Mouse (Mus musculus): ENCODE data around the gene Prtn3. TPM values are rescaled to one million over a fixed set of nuclear protein-coding genes. Genes with fewer than 3 reads are reported as not detected.

Prtn3 gene
- polyA plus RNA-seq, 1 experiment = 1.8 TPM

GRCm38 (mm10) chr10:79920056-79920890, 46.0 kb downstream of the Prtn3 start:
- 44% methylated on average over 26 of the region's 26 CpGs for WGBS
- DNase-seq (ENCODE audit: low read depth, low spot score) = no peak

DNA sequence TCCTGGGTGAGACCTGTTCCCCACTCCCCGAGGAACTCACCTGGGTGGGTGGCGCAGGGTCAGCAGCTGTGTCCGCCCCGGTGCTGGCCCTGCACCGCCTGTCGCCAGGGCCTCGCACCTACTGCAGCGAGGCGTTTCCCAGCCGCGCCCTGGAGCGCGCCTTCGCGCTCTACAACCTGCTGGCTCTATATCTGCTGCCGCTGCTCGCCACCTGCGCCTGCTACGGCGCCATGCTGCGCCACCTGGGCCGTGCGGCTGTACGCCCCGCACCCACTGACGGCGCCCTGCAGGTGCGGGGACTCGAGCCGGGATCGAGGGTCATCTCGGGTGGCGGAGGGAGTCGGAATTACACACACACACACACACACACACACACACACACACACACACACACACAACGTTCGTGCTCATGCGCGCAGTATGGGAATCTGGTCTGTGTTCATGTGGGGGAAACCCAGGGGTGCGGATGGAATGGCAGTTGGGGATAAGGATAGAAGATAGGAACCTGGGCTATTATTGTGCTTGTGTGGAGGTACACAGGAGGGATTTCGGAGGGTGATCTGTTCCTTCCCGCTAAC, 46.8 kb downstream of the Prtn3 start, which contains the start of gene R3hdm4:
R3hdm4 (minus strand) TSS at position 251 of the 578 bp plus-strand sequence.
- WGBS = 10% methylated on average over 41 of the region's 41 CpGs
- DNase-seq (ENCODE audit: low read depth, low spot score) = no peak

DNA sequence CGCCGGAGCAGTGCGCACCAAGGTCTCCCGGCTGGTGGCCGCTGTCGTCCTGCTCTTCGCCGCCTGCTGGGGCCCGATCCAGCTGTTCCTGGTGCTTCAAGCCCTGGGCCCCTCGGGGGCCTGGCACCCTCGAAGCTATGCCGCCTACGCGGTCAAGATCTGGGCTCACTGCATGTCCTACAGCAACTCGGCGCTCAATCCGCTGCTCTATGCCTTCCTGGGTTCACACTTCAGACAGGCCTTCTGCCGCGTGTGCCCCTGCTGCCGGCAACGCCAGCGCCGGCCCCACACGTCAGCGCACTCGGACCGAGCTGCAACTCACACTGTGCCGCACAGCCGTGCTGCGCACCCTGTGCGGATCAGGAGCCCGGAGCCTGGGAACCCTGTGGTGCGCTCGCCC, 47.3 kb downstream of the Prtn3 start:
- no peak for DNase-seq (ENCODE audit: low read depth, low spot score)
- whole genome bisulfite sequencing = 29% methylated on average over 34 of the region's 34 CpGs

GRCm38 (mm10) chr10:79924998-79925784, 50.9 kb downstream of the Prtn3 start:
- DNase-seq (ENCODE audit: low read depth, low spot score) = no peak
- 12% methylated on average over 29 of the region's 29 CpGs for WGBS

- WGBS = 4% methylated on average over 15 of the region's 15 CpGs
- no peak for DNase-seq (ENCODE audit: low read depth, low spot score)
Observed at GRCm38 (mm10) chr10:79925785-79926490, 51.7 kb downstream of the Prtn3 start.

DNA sequence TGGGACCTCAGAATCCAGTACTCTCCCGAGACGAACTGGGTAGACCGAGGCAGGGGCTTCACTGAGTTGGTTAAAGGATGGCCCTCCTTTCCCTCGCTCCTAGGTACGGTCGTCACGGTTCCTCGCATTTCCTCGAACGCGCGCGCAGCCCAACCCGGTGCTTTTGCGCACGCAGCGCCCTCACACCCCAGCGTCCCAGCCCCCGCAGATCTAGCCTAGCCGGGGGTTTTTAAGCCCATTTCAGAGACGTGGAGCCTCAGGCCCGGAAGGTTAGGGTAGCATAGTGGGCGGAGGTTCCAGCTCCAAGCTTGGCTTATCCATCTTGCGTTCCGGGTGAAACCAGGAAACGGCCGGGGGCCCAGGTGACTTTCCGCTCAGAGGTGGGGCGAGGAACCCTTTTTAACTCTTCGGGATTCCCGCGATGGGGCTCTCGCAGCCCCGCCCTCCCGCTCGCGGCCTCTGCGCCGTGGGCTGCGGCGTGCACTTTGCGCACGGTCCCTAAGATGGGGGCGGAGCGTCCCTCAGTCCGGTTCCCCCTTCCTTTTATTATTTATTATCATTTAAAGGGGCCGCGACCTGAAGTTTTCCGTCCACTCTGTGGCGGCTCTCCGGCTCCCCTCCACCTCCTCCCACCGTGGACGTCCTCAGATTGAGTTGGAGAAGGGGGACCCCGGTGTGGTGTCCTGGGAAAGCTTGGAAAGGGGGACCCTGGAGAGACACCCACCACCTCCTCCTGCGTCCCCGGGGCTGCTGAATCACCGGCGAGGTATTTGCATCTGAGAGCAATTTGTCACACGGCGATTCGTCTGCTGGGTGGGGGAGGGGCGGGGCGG, 52.4 kb downstream of the Prtn3 start, which contains the start of gene Arid3a:
Arid3a (plus strand) TSS at position 553 of the 833 bp plus-strand sequence.
- no peak for DNase-seq (ENCODE audit: low read depth, low spot score)
- under 1% methylated on average over 63 of the region's 63 CpGs for WGBS

GRCm38 (mm10) chr10:79927324-79928029, 53.2 kb downstream of the Prtn3 start:
- whole genome bisulfite sequencing = under 1% methylated on average over 54 of the region's 54 CpGs
- no peak for DNase-seq (ENCODE audit: low read depth, low spot score)

GRCm38 (mm10) chr10:79928030-79928694, 53.9 kb downstream of the Prtn3 start:
- no peak for DNase-seq (ENCODE audit: low read depth, low spot score)
- WGBS = 2% methylated on average over 29 of the region's 29 CpGs

DNA sequence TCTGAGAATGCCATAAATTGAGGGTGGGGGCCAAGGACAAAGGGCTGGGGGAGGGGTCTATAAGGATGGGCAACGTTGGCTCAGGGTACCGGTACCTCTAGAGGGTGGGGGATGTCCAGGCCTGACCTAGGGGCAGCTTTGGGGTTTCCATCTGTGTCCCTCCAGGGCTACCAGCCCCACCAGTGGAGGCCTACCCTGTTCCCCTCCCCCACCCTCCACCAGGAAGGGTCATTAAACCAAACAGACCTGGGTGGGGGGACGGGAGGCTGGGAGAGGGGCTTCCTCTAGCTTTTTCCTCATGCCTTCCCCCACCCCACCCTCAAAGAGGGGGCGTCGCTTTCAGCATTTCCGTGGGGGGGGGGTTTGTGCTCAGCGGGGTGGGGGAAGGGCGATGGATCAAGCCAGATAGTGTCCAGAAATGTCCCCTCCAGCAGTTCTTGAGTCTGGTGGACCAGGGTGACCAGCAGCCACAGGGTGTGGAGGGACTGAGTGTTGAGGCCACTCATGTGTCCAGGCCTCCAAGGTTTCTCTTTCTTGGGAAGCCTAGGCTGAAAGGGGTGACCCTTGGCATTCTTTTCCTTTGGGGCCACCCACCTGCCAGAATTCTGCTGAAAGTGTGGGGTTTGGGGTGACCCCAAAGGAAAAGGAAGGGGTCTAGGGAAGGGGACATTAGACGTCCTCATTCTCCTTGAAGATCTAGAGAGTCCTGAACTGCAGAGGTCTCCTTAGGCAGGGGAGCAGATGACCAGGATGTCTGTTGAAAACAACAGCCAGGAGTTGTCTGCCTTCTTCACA, 54.8 kb downstream of the Prtn3 start:
- 48% methylated on average over 9 of the region's 9 CpGs for WGBS
- DNase-seq (ENCODE audit: low read depth, low spot score) = no peak

GRCm38 (mm10) chr10:79929967-79930825, 55.9 kb downstream of the Prtn3 start:
- 76% methylated on average over 18 of the region's 18 CpGs for WGBS
- DNase-seq (ENCODE audit: low read depth, low spot score) = no peak

DNA sequence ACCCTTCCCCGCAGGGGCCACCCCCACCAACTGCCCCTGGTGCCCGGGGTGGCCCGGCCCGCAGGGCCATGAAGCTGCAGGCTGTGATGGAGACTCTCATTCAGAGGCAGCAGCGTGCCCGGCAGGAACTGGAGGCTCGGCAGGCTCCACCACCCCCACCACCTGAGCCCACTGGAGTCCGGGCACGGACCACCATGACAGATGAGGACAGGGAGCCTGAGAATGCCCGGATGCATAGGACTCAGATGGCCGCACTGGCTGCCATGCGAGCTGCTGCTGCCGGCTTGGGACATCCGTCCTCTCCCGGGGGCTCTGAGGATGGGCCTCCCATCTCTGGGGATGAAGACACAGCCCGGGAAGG, 56.5 kb downstream of the Prtn3 start:
- 92% methylated on average over 16 of the region's 16 CpGs for WGBS
- DNase-seq (ENCODE audit: low read depth, low spot score) = no peak

GRCm38 (mm10) chr10:79931797-79932196, 57.5 kb downstream of the Prtn3 start:
- WGBS = 85% methylated on average over 9 of the region's 9 CpGs

GRCm38 (mm10) chr10:79932736-79933135, 58.5 kb downstream of the Prtn3 start:
- no peak for DNase-seq (ENCODE audit: low read depth, low spot score)
- WGBS = 33% methylated on average over 8 of the region's 8 CpGs

More at GRCm38 (mm10) chr10:79931797-79932196, 57.5 kb downstream of the Prtn3 start:
- DNase-seq (ENCODE audit: low read depth, low spot score) = no peak
